Mouse (Mus musculus) CH12.LX (cell line): ENCODE measurements around the gene Fam120c. TPM values are rescaled to one million over a fixed set of nuclear protein-coding genes. Genes with fewer than 3 reads are reported as not detected.

Experiments
- DNase-seq: peaks from one replicate; pipeline ENCODE4 v3.0.0-alpha.2; 2013; ENCODE audit errors: extremely low read depth
- H3K27ac ChIP-seq: 2 replicates; pipeline ENCODE4 v1.5.1; 2012; ENCODE audit warnings: low read depth, mild to moderate bottlenecking, control low read depth, moderate library complexity; ENCODE audit not compliant: insufficient read depth
- H3K27me3 ChIP-seq: replicated peaks from 2 replicates; pipeline ENCODE3; 2012; ENCODE audit warnings: inconsistent platforms
- H3K36me3 ChIP-seq, 2 experiments: replicated peaks in 1 of 2; 2 replicates each; pipeline versions ENCODE3 to v1.6.1; 2012; ENCODE audit warnings: inconsistent platforms in 1 of 2, low read length in 1 of 2, mild to moderate bottlenecking in 1 of 2, mixed read lengths in 1 of 2, moderate library complexity in 1 of 2; ENCODE audit not compliant: control insufficient read depth in 1 of 2, insufficient read depth in 1 of 2
- H3K4me1 ChIP-seq, 2 experiments: 2 replicates each; pipeline ENCODE4 v1.6.1; 2012; ENCODE audit warnings: inconsistent platforms in 1 of 2, moderate library complexity in 1 of 2; ENCODE audit not compliant: insufficient read depth in 2 of 2, control insufficient read depth in 1 of 2
- H3K4me2 ChIP-seq: 2 replicates; pipeline ENCODE4 v1.6.1; 2012; ENCODE audit warnings: low read depth, mild to moderate bottlenecking, control low read depth; ENCODE audit not compliant: poor library complexity, insufficient read depth, severe bottlenecking
- H3K4me3 ChIP-seq, 3 experiments: fragments of 150-350 bp in 1 of 3; sonication (generic) in 1 of 3; replicated peaks in 1 of 3; 2 replicates each; pipeline versions ENCODE3 to v1.5.1; 2011 to 2012; ENCODE audit warnings: low read depth in 2 of 3, low read length in 2 of 3, mild to moderate bottlenecking in 2 of 3, moderate library complexity in 2 of 3, control low read depth in 1 of 3, improper control_type of control experiment in 1 of 3, inconsistent platforms in 1 of 3, mixed read lengths in 1 of 3; ENCODE audit not compliant: poor library complexity in 1 of 3
- H3K79me2 ChIP-seq: replicated peaks from 2 replicates; pipeline ENCODE4 v1.6.1; 2012; ENCODE audit warnings: mild to moderate bottlenecking, moderate library complexity; ENCODE audit not compliant: control insufficient read depth, poor library complexity, insufficient read depth, severe bottlenecking; ENCODE audit errors: extremely low read depth
- H3K9ac ChIP-seq: 2 replicates; pipeline ENCODE4 v1.6.1; 2012; ENCODE audit warnings: low read depth, mild to moderate bottlenecking, control low read depth, moderate library complexity; ENCODE audit not compliant: insufficient read depth
- H3K9me3 ChIP-seq: replicated peaks from 2 replicates; pipeline ENCODE3; 2012; ENCODE audit warnings: low read length, inconsistent platforms, mixed read lengths
- CHD1 ChIP-seq: IDR thresholded peaks from 2 replicates; pipeline ENCODE4 v1.6.1; 2012; ENCODE audit warnings: low read depth, low read length, improper control_type of control experiment, inconsistent platforms
- CHD2 ChIP-seq: IDR thresholded peaks from 2 replicates; pipeline ENCODE4 v1.6.1; 2011; ENCODE audit warnings: low read length, improper control_type of control experiment
- CTCF ChIP-seq, 2 experiments: IDR thresholded peaks in 1 of 2; conservative IDR thresholded peaks in 1 of 2; 2 replicates each; pipeline ENCODE4 v1.5.1; 2011 to 2012; ENCODE audit warnings: low read depth in 2 of 2, low read length in 2 of 2, improper control_type of control experiment in 1 of 2, inconsistent platforms in 1 of 2, mild to moderate bottlenecking in 1 of 2, moderate library complexity in 1 of 2
- E2F4 ChIP-seq: IDR thresholded peaks from 2 replicates; pipeline ENCODE4 v1.6.1; 2011; ENCODE audit warnings: low read depth, low read length, improper control_type of control experiment; ENCODE audit not compliant: insufficient replicate concordance
- ELF1 ChIP-seq: IDR thresholded peaks from 2 replicates; pipeline ENCODE4 v1.6.1; 2014; ENCODE audit warnings: low read depth, mild to moderate bottlenecking, inconsistent platforms, low read length, improper control_type of control experiment
- EP300 ChIP-seq: IDR thresholded peaks from 2 replicates; pipeline ENCODE4 v1.6.1; 2011; ENCODE audit warnings: low read length, improper control_type of control experiment
- GABPA ChIP-seq: IDR thresholded peaks from 2 replicates; pipeline ENCODE4 v1.6.1; 2012; ENCODE audit warnings: low read depth, low read length, improper control_type of control experiment, inconsistent platforms; ENCODE audit not compliant: insufficient replicate concordance
- HCFC1 ChIP-seq: IDR thresholded peaks from 2 replicates; pipeline ENCODE4 v1.6.1; 2012; ENCODE audit warnings: low read depth, mild to moderate bottlenecking, inconsistent platforms, low read length, improper control_type of control experiment
- IRF4 ChIP-seq: IDR thresholded peaks from 2 replicates; pipeline ENCODE4 v1.6.1; 2014; ENCODE audit warnings: low read depth, mild to moderate bottlenecking, inconsistent platforms, low read length, improper control_type of control experiment
- JUN ChIP-seq: IDR thresholded peaks from 2 replicates; pipeline ENCODE4 v1.6.1; 2011; ENCODE audit warnings: low read depth, mild to moderate bottlenecking, low read length, improper control_type of control experiment, moderate library complexity; ENCODE audit not compliant: insufficient read depth
- JUND ChIP-seq: conservative IDR thresholded peaks from 2 replicates; pipeline ENCODE4 v1.6.1; 2011; ENCODE audit warnings: low read depth, low read length, improper control_type of control experiment
- KAT2A ChIP-seq: IDR thresholded peaks from 2 replicates; pipeline ENCODE4 v1.6.1; 2012; ENCODE audit warnings: low read length, improper control_type of control experiment, inconsistent platforms; ENCODE audit not compliant: insufficient replicate concordance
- MAFK ChIP-seq: IDR thresholded peaks from 2 replicates; pipeline ENCODE4 v1.6.1; 2011; ENCODE audit warnings: low read length, improper control_type of control experiment; ENCODE audit not compliant: insufficient replicate concordance
- MAZ ChIP-seq: IDR thresholded peaks from 2 replicates; pipeline ENCODE4 v1.6.1; 2012; ENCODE audit warnings: low read depth, mild to moderate bottlenecking, inconsistent platforms, low read length, improper control_type of control experiment, moderate library complexity
- MXI1 ChIP-seq: IDR thresholded peaks from 2 replicates; pipeline ENCODE4 v1.6.1; 2011; ENCODE audit warnings: mild to moderate bottlenecking, low read depth, low read length, improper control_type of control experiment
- MYC ChIP-seq: IDR thresholded peaks from 2 replicates; pipeline ENCODE4 v1.6.1; 2011; ENCODE audit warnings: low read depth, mild to moderate bottlenecking, improper control_type of control experiment, low read length
- NELFE ChIP-seq: IDR thresholded peaks from 2 replicates; pipeline ENCODE4 v1.6.1; 2011; ENCODE audit warnings: low read depth, low read length, improper control_type of control experiment
- PAX5 ChIP-seq: IDR thresholded peaks from 2 replicates; pipeline ENCODE4 v1.6.1; 2012; ENCODE audit warnings: low read length, inconsistent platforms, mixed read lengths
- POLR2A ChIP-seq: IDR thresholded peaks from 2 replicates; pipeline ENCODE4 v1.6.1; 2011; ENCODE audit warnings: low read depth, mild to moderate bottlenecking, improper control_type of control experiment, low read length
- RAD21 ChIP-seq: IDR thresholded peaks from 2 replicates; pipeline ENCODE4 v1.6.1; 2011; ENCODE audit warnings: low read depth, mild to moderate bottlenecking, low read length, improper control_type of control experiment, moderate library complexity
- RCOR1 ChIP-seq: conservative IDR thresholded peaks from 2 replicates; pipeline ENCODE4 v1.6.1; 2012; ENCODE audit warnings: low read depth, mild to moderate bottlenecking, inconsistent platforms, low read length, improper control_type of control experiment
- SIN3A ChIP-seq: IDR thresholded peaks from 2 replicates; pipeline ENCODE4 v1.6.1; 2012; ENCODE audit warnings: low read length, improper control_type of control experiment, inconsistent platforms
- USF1 ChIP-seq: IDR thresholded peaks from 2 replicates; pipeline ENCODE4 v1.6.1; 2014; ENCODE audit warnings: low read depth, mild to moderate bottlenecking, inconsistent platforms, low read length, improper control_type of control experiment
- USF2 ChIP-seq: conservative IDR thresholded peaks from 2 replicates; pipeline ENCODE4 v1.6.1; 2011; ENCODE audit warnings: low read depth, low read length, improper control_type of control experiment
- ZC3H11A ChIP-seq: IDR thresholded peaks from 2 replicates; pipeline ENCODE4 v1.6.1; 2012; ENCODE audit warnings: low read depth, mild to moderate bottlenecking, inconsistent platforms, low read length, improper control_type of control experiment
- ZMIZ1 ChIP-seq: IDR thresholded peaks from 2 replicates; pipeline ENCODE4 v1.6.1; 2012; ENCODE audit warnings: low read depth, mild to moderate bottlenecking, inconsistent platforms, low read length, improper control_type of control experiment
- dilution Hi-C: fragments of 300-500 bp; cut with MboI; formaldehyde crosslinking; loops from 2 replicates; pipeline ENCODE4 v1.14.3; 2020; ENCODE audit warnings: low sequenced_read_pairs; ENCODE audit not compliant: extremely low pct_unique_long_range_greater_than_20kb, extremely low pct_ligation_motif_present
- in situ Hi-C: fragments of 300-500 bp; cut with MboI; formaldehyde crosslinking; loops from 3 replicates; pipeline ENCODE4 v1.14.3; 2019; ENCODE audit warnings: low sequenced_read_pairs, low pct_ligation_motif_present, low pct_unique_long_range_greater_than_20kb, mixed read lengths
- polyA plus RNA-seq: library from polyadenylated mRNA; unstranded; fragments of >175 nt; gene quantifications from 2 replicates; pipeline ENCODE4 v1.2.1, GENCODE M21; 2012; ENCODE audit warnings: low read depth; ENCODE audit not compliant: insufficient read length
- total RNA-seq, 2 experiments: library from RNA; depleted of rRNA; stranded (reverse); fragments of 300-350 nt in 1 of 2; fragments of >200 nt in 1 of 2; gene quantifications; 2 replicates each; pipeline ENCODE4 v1.2.3; 2012 to 2014

Gene Fam120c
- total and polyA plus RNA-seq, 3 experiments: 0.20 to 1.4 (median 0.67) TPM

DNA sequence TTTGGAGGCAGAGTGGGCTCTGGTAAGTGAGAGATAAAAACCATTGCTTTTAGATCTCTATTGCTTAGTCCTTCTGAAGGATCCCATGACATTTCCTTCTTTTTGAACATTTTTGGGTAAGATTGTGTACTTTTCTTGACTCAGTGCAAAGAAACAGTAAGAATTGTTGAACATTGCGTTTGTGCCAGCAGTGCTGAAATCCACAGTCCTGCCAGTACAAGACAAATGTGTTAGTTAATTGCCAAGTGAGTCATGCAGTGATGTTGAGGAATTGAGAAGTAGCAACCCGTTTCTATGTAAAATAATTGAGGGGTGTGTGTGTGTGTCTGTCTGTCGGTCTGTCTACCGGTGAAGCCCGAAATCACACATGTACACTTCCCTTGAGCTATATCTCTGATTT, 5.3 kb downstream of the Fam120c start:
- Histone ChIP-seq H3K4me2 (no peak overlapping the region), H3K36me3 (peaks cover 3 to 12% of the 10 kb centered on the region in 2 experiments), H3K9me3 (no peaks in the 10 kb centered on the region), H3K4me1 (peaks cover 0 to 7% of the 10 kb centered on the region in 2 experiments; a peak in 1 of 4 replicates), H3K9ac (no peak overlapping the region), H3K79me2 (peaks cover 23% of the 10 kb centered on the region), H3K27ac (no peak overlapping the region), H3K4me3 (no peak overlapping the region), H3K27me3 (no peaks in the 10 kb centered on the region)
- dilution Hi-C loops (no loop called here), in situ Hi-C loops (no loop called here)
- TF ChIP-seq USF2 (no peak), JUN (no peak), KAT2A (no peak), GABPA (no peak), CHD2 (no peak), E2F4 (no peak), MYC (no peak), RAD21 (no peak), CHD1 (no peak), MAZ (no peak), ZMIZ1 (no peak), SIN3A (no peak), POLR2A (no peak), CTCF (conservative IDR thresholded peaks at IDR 0.05 in 1 of 2, IDR thresholded peaks at IDR 0.05 in 1 of 2; ENCODE audit: low read depth in 2 of 2, low read length in 2 of 2) (no peak), IRF4 (no peak), JUND (no peak)
- DNase-seq: no peak

DNA sequence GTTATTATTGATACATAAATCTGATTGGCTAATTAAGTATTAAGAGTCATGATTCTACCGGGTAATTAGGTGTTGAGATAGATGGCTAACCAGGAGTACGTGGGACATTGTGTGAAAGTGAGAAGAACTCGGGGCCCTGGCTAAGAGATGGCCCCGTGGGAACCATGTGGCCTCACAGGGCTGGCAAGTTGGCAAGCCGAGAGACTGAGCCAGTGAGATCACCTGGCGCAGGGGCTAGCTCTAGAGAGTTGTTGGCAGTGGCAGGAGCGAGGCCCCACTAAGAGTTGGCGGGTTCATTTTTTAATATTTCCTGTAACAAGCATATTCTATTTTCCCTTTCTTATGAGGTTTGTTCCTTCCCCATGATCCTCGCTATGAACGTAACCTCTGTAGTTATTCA, 74.8 kb downstream of the Fam120c start:
- TF ChIP-seq MAFK: no peak
- TF ChIP-seq RCOR1: no peak
- no peak for TF ChIP-seq USF1
- TF ChIP-seq NELFE: no peak
- TF ChIP-seq HCFC1: no peak
- TF ChIP-seq JUN: no peak
- TF ChIP-seq MXI1: no peak
- no peak for TF ChIP-seq JUND
- no peak for TF ChIP-seq ZC3H11A
- TF ChIP-seq GABPA: no peak
- TF ChIP-seq KAT2A: no peak
- no peak for TF ChIP-seq RAD21
- TF ChIP-seq ELF1: no peak
- TF ChIP-seq SIN3A: no peak
- TF ChIP-seq POLR2A: no peak
- TF ChIP-seq ZMIZ1: no peak
- TF ChIP-seq PAX5: no peak
- no peak for TF ChIP-seq EP300
- dilution Hi-C loops (no loop called here), in situ Hi-C loops (no loop called here)
- Histone ChIP-seq H3K27ac (no peak overlapping the region), H3K9me3 (no peaks in the 10 kb centered on the region), H3K4me1 (no peaks in the 10 kb centered on the region), H3K9ac (no peak overlapping the region), H3K36me3 (no peaks in the 10 kb centered on the region), H3K4me2 (no peak overlapping the region), H3K4me3 (no peak overlapping the region), H3K27me3 (no peaks in the 10 kb centered on the region), H3K79me2 (no peaks in the 10 kb centered on the region)
- DNase-seq: no peak
